Mouse (Mus musculus) CH12.LX (cell line): ENCODE results near the gene Sox18.

Experiments used
- CHD2 ChIP-seq: IDR thresholded peaks from 2 replicates; pipeline ENCODE4 v1.6.1; 2011; ENCODE audit warnings: low read length, improper control_type of control experiment
- CTCF ChIP-seq, 2 experiments: IDR thresholded peaks in 1 of 2; conservative IDR thresholded peaks in 1 of 2; 2 replicates each; pipeline ENCODE4 v1.5.1; 2011 to 2012; ENCODE audit warnings: low read depth in 2 of 2, low read length in 2 of 2, improper control_type of control experiment in 1 of 2, inconsistent platforms in 1 of 2, mild to moderate bottlenecking in 1 of 2, moderate library complexity in 1 of 2
- E2F4 ChIP-seq: IDR thresholded peaks from 2 replicates; pipeline ENCODE4 v1.6.1; 2011; ENCODE audit warnings: low read depth, low read length, improper control_type of control experiment; ENCODE audit not compliant: insufficient replicate concordance
- ELF1 ChIP-seq: IDR thresholded peaks from 2 replicates; pipeline ENCODE4 v1.6.1; 2014; ENCODE audit warnings: low read depth, mild to moderate bottlenecking, inconsistent platforms, low read length, improper control_type of control experiment
- EP300 ChIP-seq: IDR thresholded peaks from 2 replicates; pipeline ENCODE4 v1.6.1; 2011; ENCODE audit warnings: low read length, improper control_type of control experiment
- JUND ChIP-seq: conservative IDR thresholded peaks from 2 replicates; pipeline ENCODE4 v1.6.1; 2011; ENCODE audit warnings: low read depth, low read length, improper control_type of control experiment
- NELFE ChIP-seq: IDR thresholded peaks from 2 replicates; pipeline ENCODE4 v1.6.1; 2011; ENCODE audit warnings: low read depth, low read length, improper control_type of control experiment
- POLR2A ChIP-seq: IDR thresholded peaks from 2 replicates; pipeline ENCODE4 v1.6.1; 2011; ENCODE audit warnings: low read depth, mild to moderate bottlenecking, improper control_type of control experiment, low read length
- RAD21 ChIP-seq: IDR thresholded peaks from 2 replicates; pipeline ENCODE4 v1.6.1; 2011; ENCODE audit warnings: low read depth, mild to moderate bottlenecking, low read length, improper control_type of control experiment, moderate library complexity
- TCF12 ChIP-seq: IDR thresholded peaks from 2 replicates; pipeline ENCODE4 v1.6.1; 2014; ENCODE audit warnings: low read depth, mild to moderate bottlenecking, inconsistent platforms, low read length, improper control_type of control experiment
- ZC3H11A ChIP-seq: IDR thresholded peaks from 2 replicates; pipeline ENCODE4 v1.6.1; 2012; ENCODE audit warnings: low read depth, mild to moderate bottlenecking, inconsistent platforms, low read length, improper control_type of control experiment

DNA sequence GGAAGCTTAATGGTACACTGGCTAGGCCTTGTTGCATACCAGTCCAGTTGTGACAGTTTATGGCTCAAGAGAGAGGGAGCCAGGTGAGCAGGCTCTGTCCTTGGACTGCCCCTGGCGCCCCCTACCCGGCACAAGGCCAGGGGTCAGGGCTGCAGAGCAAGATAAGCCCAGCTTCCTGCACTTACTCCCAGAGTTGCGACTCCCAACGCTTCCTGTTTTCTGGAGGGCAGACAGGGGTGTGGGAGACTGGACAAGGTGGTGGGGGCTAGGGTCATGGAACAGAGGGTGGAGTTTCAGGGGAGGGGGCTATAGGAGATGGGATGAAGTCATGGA, 8.2 kb downstream of the Sox18 start:
- no peak for TF ChIP-seq CHD2
- TF ChIP-seq CTCF (conservative IDR thresholded peaks at IDR 0.05 in 1 of 2, IDR thresholded peaks at IDR 0.05 in 1 of 2; ENCODE audit: low read depth in 2 of 2, low read length in 2 of 2), result no peak
- no peak for TF ChIP-seq RAD21
- no peak for TF ChIP-seq EP300
- TF ChIP-seq POLR2A, result no peak
- TF ChIP-seq TCF12, result no peak
- TF ChIP-seq JUND, result no peak
- TF ChIP-seq ELF1, result no peak
- TF ChIP-seq E2F4, result no peak
- TF ChIP-seq ZC3H11A, result no peak
- no peak for TF ChIP-seq NELFE
